Mouse (Mus musculus): ENCODE results near the gene Fuz. TPM values are rescaled to one million over a fixed set of nuclear protein-coding genes. Genes with fewer than 3 reads are reported as not detected.

Gene Fuz
- polyA plus RNA-seq, 1 experiment from 2014 or later = 21.9 TPM

DNA sequence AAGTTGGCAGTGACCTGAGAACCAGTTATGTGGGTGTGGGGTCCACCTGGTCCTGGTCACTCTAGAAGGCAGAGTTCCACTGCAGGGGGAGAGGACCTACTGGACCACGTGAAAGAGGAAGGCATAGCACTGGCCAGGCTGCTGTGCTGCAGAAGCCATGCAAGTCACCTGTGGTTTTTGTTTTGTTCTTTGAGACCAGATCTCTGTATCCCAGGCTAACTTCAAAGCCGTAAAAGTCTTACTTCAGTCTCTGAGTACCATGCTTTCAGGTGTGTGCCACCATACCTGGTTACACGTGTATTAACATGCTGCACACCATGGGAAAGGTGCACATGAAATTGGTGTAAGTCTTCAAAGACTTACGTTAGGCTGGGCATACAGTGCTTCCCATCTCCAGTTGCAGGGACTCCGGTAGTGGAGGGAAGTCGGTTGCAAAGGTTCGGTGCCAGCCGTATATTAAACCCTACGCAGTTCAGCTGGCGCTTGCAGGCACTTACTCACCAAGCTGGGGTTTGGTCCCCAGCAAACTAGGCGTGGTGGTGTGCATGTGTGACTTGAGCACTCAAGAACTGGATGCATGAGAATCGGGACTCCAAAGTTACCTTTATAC lies 44.1 kb upstream of the Fuz start:
- no peak overlapping the region for H3K27ac ChIP-seq (ENCODE audit: low read depth, low read length)
- no peak for ATAC-seq (ENCODE audit: low FRiP score, low TSS enrichment)
- H3K9me3 ChIP-seq (ENCODE audit: control insufficient read depth, low read length) = no peaks in the 10 kb centered on the region
- no peak overlapping the region for H3K4me3 ChIP-seq (ENCODE audit: low read length)
- H3K9ac ChIP-seq (ENCODE audit: low read depth, low read length) = peak overlapping the region; percentile 80; the same call in 1 of the 2 replicates
- WGBS = 90% methylated on average over 12 of the region's 12 CpGs
- peaks cover 18% of the 10 kb centered on the region; the same call in 1 of the 2 replicates for H3K36me3 ChIP-seq (ENCODE audit: control insufficient read depth, insufficient read depth, low read length)
- peaks cover 29% of the 10 kb centered on the region for H3K4me1 ChIP-seq (ENCODE audit: control insufficient read depth, insufficient read depth, low read length)
- H3K27me3 ChIP-seq (ENCODE audit: control insufficient read depth, insufficient read depth, low read length) = no peaks in the 10 kb centered on the region
- no peak overlapping the region for H3K4me2 ChIP-seq (replicated peaks; ENCODE audit: low read depth, low read length)

DNA sequence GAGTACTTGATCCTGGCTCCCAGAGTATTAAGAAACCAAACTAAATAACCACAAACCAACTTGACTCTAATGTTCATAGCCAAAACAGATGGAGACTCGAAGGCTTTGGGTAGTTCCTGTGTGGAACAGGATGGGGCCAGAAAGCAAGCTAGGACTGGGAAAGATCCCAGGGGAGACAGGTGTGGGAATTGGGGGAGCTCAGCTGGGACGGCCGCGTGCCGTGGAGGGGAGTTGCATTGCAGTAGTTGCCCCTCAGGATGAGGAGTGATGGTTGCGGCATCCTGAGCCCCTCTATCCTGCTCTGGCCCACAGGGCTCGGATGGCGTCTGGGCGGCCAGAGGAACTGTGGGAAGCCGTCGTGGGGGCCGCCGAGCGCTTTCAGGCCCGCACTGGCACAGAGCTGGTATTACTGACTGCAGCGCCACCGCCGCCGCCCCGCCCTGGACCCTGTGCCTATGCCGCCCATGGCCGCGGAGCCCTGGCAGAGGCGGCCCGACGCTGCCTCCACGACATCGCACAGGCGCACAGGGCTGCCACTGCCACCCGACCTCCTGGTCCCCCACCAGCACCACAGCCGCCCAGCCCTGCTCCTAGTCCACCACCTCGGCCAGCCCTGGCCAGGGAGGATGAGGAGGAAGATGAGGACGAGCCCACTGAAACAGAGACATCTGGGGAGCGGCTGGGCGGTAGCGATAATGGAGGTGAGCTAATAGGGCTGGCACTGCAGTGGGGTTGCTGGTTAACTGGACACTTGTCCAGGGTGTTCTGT lies 43.4 kb upstream of the Fuz start:
- Histone ChIP-seq H3K4me3 (ENCODE audit: low read length) (no peak overlapping the region), H3K27ac (ENCODE audit: low read depth, low read length) (no peak overlapping the region)

DNA sequence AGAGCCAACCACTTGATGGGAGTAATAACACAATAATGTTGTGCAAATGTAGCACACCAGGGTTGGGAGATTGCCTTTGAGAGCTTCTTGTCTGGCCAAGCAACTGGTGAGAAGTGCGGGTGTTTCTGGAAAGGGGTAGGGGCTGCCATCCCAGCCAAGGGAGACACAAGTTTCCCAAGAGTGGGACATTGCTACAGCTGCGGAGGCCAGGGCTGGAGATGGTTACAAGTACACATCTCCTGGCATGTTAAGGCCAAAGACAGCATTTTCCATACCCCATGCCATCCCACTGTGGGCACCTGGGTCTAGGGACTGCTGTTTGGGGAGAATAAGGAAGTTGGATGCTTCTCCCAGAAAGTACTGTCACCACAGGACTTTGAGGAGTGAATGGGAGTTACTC lies 42.8 kb upstream of the Fuz start:
- Histone ChIP-seq H3K9ac (ENCODE audit: low read depth, low read length) (no peak overlapping the region), H3K27ac (ENCODE audit: low read depth, low read length) (no peak overlapping the region), H3K9me3 (ENCODE audit: control insufficient read depth, low read length) (no peaks in the 10 kb centered on the region), H3K36me3 (ENCODE audit: control insufficient read depth, insufficient read depth, low read length) (peaks cover 16% of the 10 kb centered on the region; the same call in 1 of the 2 replicates), H3K4me2 (replicated peaks; ENCODE audit: low read depth, low read length) (no peak overlapping the region), H3K4me3 (ENCODE audit: low read length) (no peak overlapping the region; the same call in 1 of the 2 replicates), H3K4me1 (ENCODE audit: control insufficient read depth, insufficient read depth, low read length) (peaks cover 31% of the 10 kb centered on the region), H3K27me3 (ENCODE audit: control insufficient read depth, insufficient read depth, low read length) (no peaks in the 10 kb centered on the region)
- ATAC-seq (ENCODE audit: low FRiP score, low TSS enrichment) = no peak
- 100% methylated on average over 2 of the region's 2 CpGs for WGBS

More for the DNA sequence above, 43.4 kb upstream of the Fuz start:
- WGBS = 92% methylated on average over 36 of the region's 36 CpGs
- Histone ChIP-seq H3K4me2 (replicated peaks; ENCODE audit: low read depth, low read length) (no peak overlapping the region), H3K27me3 (ENCODE audit: control insufficient read depth, insufficient read depth, low read length) (no peaks in the 10 kb centered on the region), H3K36me3 (ENCODE audit: control insufficient read depth, insufficient read depth, low read length) (peaks cover 16% of the 10 kb centered on the region; the same call in 1 of the 2 replicates), H3K9me3 (ENCODE audit: control insufficient read depth, low read length) (no peaks in the 10 kb centered on the region), H3K4me1 (ENCODE audit: control insufficient read depth, insufficient read depth, low read length) (peaks cover 29% of the 10 kb centered on the region), H3K9ac (ENCODE audit: low read depth, low read length) (no peak overlapping the region)
- no peak for ATAC-seq (ENCODE audit: low FRiP score, low TSS enrichment)

DNA sequence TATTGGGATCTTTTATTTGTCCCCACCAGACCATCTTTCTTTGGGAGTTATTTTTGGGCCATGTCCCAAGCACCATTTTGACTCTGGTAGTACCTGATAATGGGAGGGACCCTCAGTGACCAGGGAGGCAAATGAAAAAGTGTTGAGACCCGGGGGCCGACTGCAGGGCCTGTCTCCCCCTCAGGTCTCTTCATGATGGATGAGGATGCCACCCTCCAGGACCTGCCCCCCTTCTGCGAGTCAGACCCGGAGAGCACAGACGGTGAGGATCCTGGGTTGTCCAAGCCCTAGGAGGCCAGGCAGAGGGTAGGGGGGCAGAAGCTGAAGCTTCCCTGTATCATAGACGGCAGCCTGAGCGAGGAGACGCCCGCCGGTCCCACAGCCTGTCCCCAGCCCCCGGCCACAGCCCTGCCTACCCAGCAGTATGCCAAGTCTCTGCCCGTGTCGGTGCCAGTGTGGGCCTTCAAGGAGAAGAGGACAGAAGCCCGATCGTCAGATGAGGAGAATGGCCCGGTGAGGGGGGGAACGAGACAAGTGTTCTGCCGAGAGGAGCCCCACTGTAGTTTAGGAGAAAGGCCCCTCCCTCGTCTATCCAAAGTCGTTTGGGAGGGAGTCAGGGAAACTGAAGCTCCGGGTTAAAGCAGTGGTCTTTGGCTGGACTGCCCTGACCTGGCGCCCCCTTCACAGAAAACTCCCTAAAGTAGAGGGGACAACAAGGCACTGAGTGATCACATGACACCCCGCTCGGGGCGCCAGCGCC lies 42.1 kb upstream of the Fuz start:
- peaks cover 16% of the 10 kb centered on the region; the same call in 1 of the 2 replicates for H3K36me3 ChIP-seq (ENCODE audit: control insufficient read depth, insufficient read depth, low read length)
- peak overlapping the region; percentile 66 for H3K4me2 ChIP-seq (replicated peaks; ENCODE audit: low read depth, low read length)
- WGBS = 23% methylated on average over 26 of the region's 26 CpGs
- peak overlapping the region; percentile 94 for H3K27ac ChIP-seq (ENCODE audit: low read depth, low read length)
- no peaks in the 10 kb centered on the region for H3K9me3 ChIP-seq (ENCODE audit: control insufficient read depth, low read length)
- H3K4me1 ChIP-seq (ENCODE audit: control insufficient read depth, insufficient read depth, low read length) = peaks cover 38% of the 10 kb centered on the region
- no peak for ATAC-seq (ENCODE audit: low FRiP score, low TSS enrichment)
- H3K4me3 ChIP-seq (ENCODE audit: low read length) = peak overlapping the region; percentile 40
- no peaks in the 10 kb centered on the region for H3K27me3 ChIP-seq (ENCODE audit: control insufficient read depth, insufficient read depth, low read length)
- peak overlapping the region; percentile 52 for H3K9ac ChIP-seq (ENCODE audit: low read depth, low read length)

DNA sequence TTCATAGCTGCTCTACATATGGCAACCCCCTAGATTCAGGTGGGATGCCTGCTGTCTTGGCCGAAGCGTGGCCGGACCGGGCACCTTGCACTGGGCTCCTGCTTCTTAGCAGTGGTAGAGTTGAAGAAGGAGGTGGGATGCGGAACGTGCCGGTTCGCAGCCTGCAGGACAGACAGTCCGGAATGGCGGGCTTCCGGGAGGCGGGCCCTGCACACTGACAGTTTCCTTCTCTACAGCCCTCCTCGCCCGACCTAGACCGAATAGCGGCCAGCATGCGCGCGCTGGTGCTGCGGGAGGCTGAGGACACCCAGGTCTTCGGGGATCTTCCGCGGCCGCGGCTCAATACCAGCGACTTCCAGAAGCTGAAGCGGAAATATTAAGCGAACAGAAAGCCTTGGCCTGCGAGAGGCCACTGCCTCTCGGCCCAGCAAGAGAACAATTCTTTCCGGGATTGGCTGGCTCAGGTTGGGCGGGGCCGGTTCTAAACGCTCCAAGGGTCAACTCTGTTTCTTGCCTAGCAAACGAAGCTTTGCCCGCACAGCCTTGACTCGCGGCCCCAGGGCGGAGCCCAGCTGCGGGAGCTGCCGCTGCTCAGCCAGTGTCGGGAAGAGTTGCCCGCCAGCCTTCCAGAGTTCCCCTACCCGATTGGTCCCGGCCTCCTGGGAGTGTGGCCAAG lies 41.4 kb upstream of the Fuz start:
- WGBS = 1% methylated on average over 45 of the region's 45 CpGs
- H3K4me1 ChIP-seq (ENCODE audit: control insufficient read depth, insufficient read depth, low read length) = peaks cover 38% of the 10 kb centered on the region
- ATAC-seq (ENCODE audit: low FRiP score, low TSS enrichment) = peak; percentile 48

DNA sequence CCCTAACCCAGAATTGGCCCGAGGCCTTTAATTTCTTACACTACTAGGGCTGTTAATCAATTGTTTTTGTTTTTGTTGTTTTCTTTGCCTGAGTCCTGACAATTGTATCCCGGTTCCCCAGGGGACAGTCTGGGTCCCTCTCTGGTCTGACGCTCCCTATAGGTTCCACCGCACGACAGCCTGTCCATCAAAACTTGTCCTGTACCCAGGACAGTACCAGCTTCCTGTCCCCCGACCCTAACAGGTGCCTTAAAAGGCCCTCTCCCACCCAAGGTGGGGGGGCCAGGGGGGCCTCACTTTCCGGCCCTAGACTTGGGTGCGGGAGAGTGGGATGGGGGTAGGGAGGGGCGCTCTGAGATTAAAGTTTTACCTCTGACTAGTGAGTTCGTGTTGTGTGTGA lies 40.8 kb upstream of the Fuz start:
- Histone ChIP-seq H3K4me1 (ENCODE audit: control insufficient read depth, insufficient read depth, low read length) (peaks cover 38% of the 10 kb centered on the region), H3K27ac (ENCODE audit: low read depth, low read length) (peak overlapping the region; percentile 94), H3K9ac (ENCODE audit: low read depth, low read length) (peak overlapping the region; percentile 52; the same call in 1 of the 2 replicates)

More for the DNA sequence above, 41.4 kb upstream of the Fuz start:
- peak overlapping the region; percentile 94 for H3K27ac ChIP-seq (ENCODE audit: low read depth, low read length)
- no peaks in the 10 kb centered on the region for H3K9me3 ChIP-seq (ENCODE audit: control insufficient read depth, low read length)
- H3K27me3 ChIP-seq (ENCODE audit: control insufficient read depth, insufficient read depth, low read length) = no peaks in the 10 kb centered on the region
- peak overlapping the region; percentile 52 for H3K9ac ChIP-seq (ENCODE audit: low read depth, low read length)
- peak overlapping the region; percentile 40 for H3K4me3 ChIP-seq (ENCODE audit: low read length)
- peaks cover 16% of the 10 kb centered on the region; the same call in 1 of the 2 replicates for H3K36me3 ChIP-seq (ENCODE audit: control insufficient read depth, insufficient read depth, low read length)
- H3K4me2 ChIP-seq (replicated peaks; ENCODE audit: low read depth, low read length) = peak overlapping the region; percentile 66

DNA sequence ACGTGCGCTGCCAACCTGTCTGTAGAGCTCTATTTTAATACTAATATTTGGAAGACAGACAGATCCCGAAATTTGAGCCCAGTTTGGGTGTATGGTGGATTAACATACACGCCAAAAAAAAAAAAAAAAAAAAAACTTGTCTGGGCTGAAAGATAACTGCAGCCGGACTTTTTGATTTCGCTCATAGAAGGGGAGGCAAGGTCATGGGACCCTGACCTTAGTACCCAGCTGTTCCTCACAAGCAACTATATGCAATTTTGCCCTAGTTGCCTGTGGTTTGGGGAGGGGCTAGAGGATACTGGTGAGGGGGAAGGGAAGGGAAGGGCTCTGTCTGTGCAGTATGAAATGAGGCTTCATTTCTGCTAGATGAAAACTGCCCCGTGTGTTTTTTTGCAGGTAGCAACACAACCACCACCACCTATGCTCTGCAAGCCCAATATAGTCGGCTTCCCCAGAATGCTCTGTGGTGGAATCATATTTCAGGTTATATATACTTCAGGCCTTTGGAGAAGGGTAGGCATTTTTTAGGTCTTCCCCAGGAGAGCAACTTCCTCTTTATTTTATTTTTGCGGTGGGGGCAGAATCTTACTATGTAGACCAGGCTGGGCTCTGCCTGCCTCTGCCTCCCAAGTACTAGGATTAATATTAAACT lies 39.5 kb upstream of the Fuz start:
- peaks cover 18% of the 10 kb centered on the region; the same call in 1 of the 2 replicates for H3K36me3 ChIP-seq (ENCODE audit: control insufficient read depth, insufficient read depth, low read length)
- 64% methylated on average over 9 of the region's 9 CpGs for WGBS
- peak overlapping the region; percentile 64 for H3K4me2 ChIP-seq (replicated peaks; ENCODE audit: low read depth, low read length)
- peak overlapping the region; percentile 69; the same call in 1 of the 2 replicates for H3K9ac ChIP-seq (ENCODE audit: low read depth, low read length)
- no peaks in the 10 kb centered on the region for H3K27me3 ChIP-seq (ENCODE audit: control insufficient read depth, insufficient read depth, low read length)
- H3K4me1 ChIP-seq (ENCODE audit: control insufficient read depth, insufficient read depth, low read length) = peaks cover 36% of the 10 kb centered on the region
- peak overlapping the region; percentile 66 for H3K4me3 ChIP-seq (ENCODE audit: low read length)
- no peak for ATAC-seq (ENCODE audit: low FRiP score, low TSS enrichment)
- H3K27ac ChIP-seq (ENCODE audit: low read depth, low read length) = peak overlapping the region; percentile 81; the same call in 1 of the 2 replicates
- H3K9me3 ChIP-seq (ENCODE audit: control insufficient read depth, low read length) = no peaks in the 10 kb centered on the region

More for the DNA sequence above, 40.8 kb upstream of the Fuz start:
- H3K4me3 ChIP-seq (ENCODE audit: low read length) = peak overlapping the region; percentile 40
- H3K27me3 ChIP-seq (ENCODE audit: control insufficient read depth, insufficient read depth, low read length) = no peaks in the 10 kb centered on the region
- ATAC-seq (ENCODE audit: low FRiP score, low TSS enrichment) = no peak
- H3K9me3 ChIP-seq (ENCODE audit: control insufficient read depth, low read length) = no peaks in the 10 kb centered on the region
- H3K36me3 ChIP-seq (ENCODE audit: control insufficient read depth, insufficient read depth, low read length) = peaks cover 16% of the 10 kb centered on the region; the same call in 1 of the 2 replicates
- H3K4me2 ChIP-seq (replicated peaks; ENCODE audit: low read depth, low read length) = peak overlapping the region; percentile 66
- WGBS = 42% methylated on average over 10 of the region's 10 CpGs

DNA sequence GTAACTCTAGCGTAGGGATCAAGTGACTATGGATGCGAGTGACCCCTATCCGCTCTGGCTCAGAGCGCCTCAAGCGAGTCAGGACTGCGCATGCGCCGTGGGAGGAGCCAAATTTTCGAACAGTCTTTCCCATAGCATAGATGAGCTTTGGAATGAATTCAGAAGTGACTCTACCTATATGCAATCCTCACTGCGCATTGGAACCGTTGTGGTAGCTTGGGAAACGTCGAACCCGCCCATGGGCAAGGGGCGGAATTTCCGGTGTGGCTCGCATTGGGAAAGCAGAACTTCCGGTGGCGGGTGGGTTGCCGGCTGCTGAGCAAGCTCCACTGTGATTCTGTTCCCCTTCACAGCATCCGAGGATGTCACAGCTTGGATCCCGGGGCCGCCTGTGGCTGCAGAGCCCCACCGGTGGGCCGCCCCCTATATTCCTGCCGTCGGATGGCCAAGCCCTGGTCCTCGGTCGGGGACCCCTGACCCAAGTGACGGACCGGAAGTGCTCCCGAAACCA lies 38.8 kb upstream of the Fuz start, which contains the start of gene Pnkp:
Pnkp (plus strand) TSS at position 98 of the 511 bp plus-strand sequence.
- ATAC-seq (ENCODE audit: low FRiP score, low TSS enrichment) = peak; percentile 5
- 0% methylated on average over 32 of the region's 32 CpGs for WGBS
- H3K9me3 ChIP-seq (ENCODE audit: control insufficient read depth, low read length) = no peaks in the 10 kb centered on the region
- peak within 1 kb of the TSS; percentile 69 for H3K9ac ChIP-seq (ENCODE audit: low read depth, low read length)
- peak within 1 kb of the TSS; percentile 64 for H3K4me2 ChIP-seq (replicated peaks; ENCODE audit: low read depth, low read length)
- H3K4me1 ChIP-seq (ENCODE audit: control insufficient read depth, insufficient read depth, low read length) = peaks cover 36% of the 10 kb centered on the region
- peak within 1 kb of the TSS; percentile 66 for H3K4me3 ChIP-seq (ENCODE audit: low read length)
- peak within 1 kb of the TSS; percentile 81 for H3K27ac ChIP-seq (ENCODE audit: low read depth, low read length)
- no peaks in the 10 kb centered on the region for H3K27me3 ChIP-seq (ENCODE audit: control insufficient read depth, insufficient read depth, low read length)
- peaks cover 20% of the 10 kb centered on the region for H3K36me3 ChIP-seq (ENCODE audit: control insufficient read depth, insufficient read depth, low read length)

Data from kidney, embryonic 14.5 days (tissue).